In the genomic region with DNA sequence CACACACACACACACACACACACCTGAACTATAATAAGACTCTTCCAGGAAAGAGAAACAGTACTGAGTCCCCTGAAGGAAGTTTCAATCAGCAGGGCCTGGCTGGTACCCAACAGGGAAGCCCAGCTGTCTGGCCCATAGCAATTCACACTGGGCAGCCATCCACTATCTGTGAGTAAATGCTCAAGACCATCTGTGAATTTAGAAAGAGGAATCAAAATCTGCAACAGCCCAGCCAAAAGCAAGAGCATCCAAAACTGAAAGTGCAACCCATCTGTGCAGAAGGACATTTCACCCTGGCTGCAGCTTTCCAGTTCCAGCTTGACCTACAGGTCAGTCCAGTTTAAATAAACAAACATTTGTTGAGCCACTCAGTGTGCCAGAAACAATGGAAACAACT, we compare ENCODE assay signal across 11 mouse cellular contexts.
DNase-seq lines count a peak whose midpoint lies in the region; ATAC-seq and TF ChIP-seq lines count a peak whose summit lies in the region.
"Had no signal": no experiment of that assay in that cellular context is flagged by ENCODE, and none has a peak within 500 bp of the region (broad histone marks: within the 10 kb centered on the region; RNA-seq: fewer than 3 reads in every experiment).

No protein-coding gene starts in this region.

- no peak overlapping the region for H3K4me3 ChIP-seq in hindbrain, postnatal 0 days (ENCODE audit: low read length)
- H3K4me3 ChIP-seq in hindbrain, embryonic 13.5 days = no peak overlapping the region
- H3K4me3 ChIP-seq in myocyte = no peak overlapping the region
- no peak overlapping the region for H3K4me3 ChIP-seq in liver, postnatal 0 days (ENCODE audit: low read depth, low read length)
- H3K4me3 ChIP-seq: erythroblast, embryonic 14.5 days; lung, embryonic 15.5 days; stomach, embryonic 15.5 days had no signal

- TF ChIP-seq EP300 in liver, postnatal 0 days (IDR thresholded peaks at IDR 0.05; ENCODE audit: low read depth) = no peak

- no peak overlapping the region for H3K9ac ChIP-seq in hindbrain, postnatal 0 days (replicated peaks; ENCODE audit: low read length)
- no peak overlapping the region for H3K9ac ChIP-seq in hindbrain, embryonic 13.5 days
- no peak overlapping the region for H3K9ac ChIP-seq in liver, postnatal 0 days (replicated peaks)
- H3K9ac ChIP-seq: lung, embryonic 15.5 days; stomach, embryonic 15.5 days had no signal

- H3K9me3 ChIP-seq in hindbrain, postnatal 0 days (ENCODE audit: low read length) = no peaks in the 10 kb centered on the region
- H3K9me3 ChIP-seq in hindbrain, embryonic 13.5 days = no peaks in the 10 kb centered on the region
- H3K9me3 ChIP-seq in liver, postnatal 0 days (ENCODE audit: low read length) = no peaks in the 10 kb centered on the region
- H3K9me3 ChIP-seq: lung, embryonic 15.5 days; stomach, embryonic 15.5 days had no signal

- H3K27ac ChIP-seq in hindbrain, postnatal 0 days = no peak overlapping the region
- H3K27ac ChIP-seq in hindbrain, embryonic 13.5 days = no peak overlapping the region
- H3K27ac ChIP-seq in liver, postnatal 0 days (ENCODE audit: low read depth) = no peak overlapping the region
- H3K27ac ChIP-seq: lung, embryonic 15.5 days; stomach, embryonic 15.5 days had no signal

- TF ChIP-seq POLR2A in myocyte (IDR thresholded peaks at IDR 0.05; ENCODE audit: insufficient read length, low read depth) = no peak

- H3K36me3 ChIP-seq in hindbrain, postnatal 0 days (ENCODE audit: insufficient read depth, low read length) = no peaks in the 10 kb centered on the region
- no peaks in the 10 kb centered on the region for H3K36me3 ChIP-seq in hindbrain, embryonic 13.5 days
- H3K36me3 ChIP-seq in myocyte (ENCODE audit: control insufficient read depth, insufficient read depth) = no peaks in the 10 kb centered on the region
- no peaks in the 10 kb centered on the region for H3K36me3 ChIP-seq in liver, postnatal 0 days (replicated peaks; ENCODE audit: insufficient read depth, low read length)
- H3K36me3 ChIP-seq: lung, embryonic 15.5 days; stomach, embryonic 15.5 days had no signal

- no peak overlapping the region for H3ac ChIP-seq in myocyte (ENCODE audit: control insufficient read depth, insufficient read length)

- H3K4me1 ChIP-seq in hindbrain, postnatal 0 days (ENCODE audit: insufficient read depth, low read length) = no peaks in the 10 kb centered on the region
- no peaks in the 10 kb centered on the region for H3K4me1 ChIP-seq in hindbrain, embryonic 13.5 days (replicated peaks)
- peaks cover 11% of the 10 kb centered on the region; the same call in 1 of the 2 replicates for H3K4me1 ChIP-seq in liver, postnatal 0 days (ENCODE audit: insufficient read depth)
- H3K4me1 ChIP-seq: lung, embryonic 15.5 days; stomach, embryonic 15.5 days had no signal

- H3K79me2 ChIP-seq in myocyte (ENCODE audit: control insufficient read depth, insufficient read depth) = no peaks in the 10 kb centered on the region

- H3K4me2 ChIP-seq in hindbrain, postnatal 0 days (ENCODE audit: low read depth, low read length) = no peak overlapping the region
- H3K4me2 ChIP-seq in hindbrain, embryonic 13.5 days = no peak overlapping the region
- H3K4me2 ChIP-seq in myocyte (ENCODE audit: low read depth) = peak overlapping the region; percentile 45
- no peak overlapping the region for H3K4me2 ChIP-seq in liver, postnatal 0 days (ENCODE audit: low read depth, low read length)
- H3K4me2 ChIP-seq: lung, embryonic 15.5 days; stomach, embryonic 15.5 days had no signal

- ATAC-seq in hindbrain, postnatal 0 days = peak; percentile 86
- ATAC-seq in hindbrain, embryonic 13.5 days (ENCODE audit: low FRiP score) = no peak
- no peak for ATAC-seq in megakaryocyte-erythroid progenitor cell, adult 5-6 weeks (replicated peaks; ENCODE audit: low FRiP score, low TSS enrichment, poor library complexity, severe bottlenecking)
- no peak for ATAC-seq in liver, postnatal 0 days

- peak; percentile 82 for DNase-seq in hindbrain, postnatal 0 days (ENCODE audit: low spot score)
- DNase-seq in brain, embryonic 18.5 days (ENCODE audit: low read depth, low spot score) = peak; percentile 39
- DNase-seq in gastrocnemius, adult 8-10 months (ENCODE audit: low spot score in 2 of 2) = peak; percentile 56 to 68
- peak; percentile 69 for DNase-seq in layer of hippocampus, adult 9-11 months
- DNase-seq in liver, postnatal 0 days = no peak

- TF ChIP-seq CTCF in hindbrain, postnatal 0 days (IDR thresholded peaks at IDR 0.05; ENCODE audit: low read depth) = no peak
- TF ChIP-seq CTCF in liver, postnatal 0 days (IDR thresholded peaks at IDR 0.05; ENCODE audit: low read depth) = no peak

- no peaks in the 10 kb centered on the region for H3K27me3 ChIP-seq in hindbrain, postnatal 0 days (ENCODE audit: insufficient read depth, low read length)
- H3K27me3 ChIP-seq in hindbrain, embryonic 13.5 days = no peaks in the 10 kb centered on the region
- no peaks in the 10 kb centered on the region for H3K27me3 ChIP-seq in myocyte (ENCODE audit: control insufficient read depth, insufficient read depth, insufficient read length)
- H3K27me3 ChIP-seq in liver, postnatal 0 days (ENCODE audit: insufficient read depth, low read length) = no peaks in the 10 kb centered on the region
- H3K27me3 ChIP-seq: lung, embryonic 15.5 days; stomach, embryonic 15.5 days had no signal

TF ChIP-seq in myocyte, 11 proteins besides CTCF, POLR2A, EP300 and RAD21:
- TF ChIP-seq CEBPB (IDR thresholded peaks at IDR 0.05; ENCODE audit: insufficient read depth, poor library complexity, severe bottlenecking) (no peak), MYOG (IDR thresholded peaks at IDR 0.05; ENCODE audit: control insufficient read depth in 1 of 3, insufficient read depth in 1 of 3, insufficient read length in 2 of 3, low read depth in 2 of 3) (peak in 2 of 3 experiments; percentile 37 to 57), MYOD1 (IDR thresholded peaks at IDR 0.05; ENCODE audit: control insufficient read depth in 1 of 3, insufficient read length in 2 of 3, low read depth in 2 of 3) (peak in 1 of 3 experiments; percentile 66)
